Mouse (Mus musculus): ENCODE data around the gene Faim2. TPM values are rescaled to one million over a fixed set of nuclear protein-coding genes. Genes with fewer than 3 reads are reported as not detected.
A peak's percentile ranks its signal among the peaks of the same experiment; 100 is the strongest.

The Faim2 gene
- polyA plus RNA-seq, 1 experiment from 2014 or later: 0.36 TPM

DNA sequence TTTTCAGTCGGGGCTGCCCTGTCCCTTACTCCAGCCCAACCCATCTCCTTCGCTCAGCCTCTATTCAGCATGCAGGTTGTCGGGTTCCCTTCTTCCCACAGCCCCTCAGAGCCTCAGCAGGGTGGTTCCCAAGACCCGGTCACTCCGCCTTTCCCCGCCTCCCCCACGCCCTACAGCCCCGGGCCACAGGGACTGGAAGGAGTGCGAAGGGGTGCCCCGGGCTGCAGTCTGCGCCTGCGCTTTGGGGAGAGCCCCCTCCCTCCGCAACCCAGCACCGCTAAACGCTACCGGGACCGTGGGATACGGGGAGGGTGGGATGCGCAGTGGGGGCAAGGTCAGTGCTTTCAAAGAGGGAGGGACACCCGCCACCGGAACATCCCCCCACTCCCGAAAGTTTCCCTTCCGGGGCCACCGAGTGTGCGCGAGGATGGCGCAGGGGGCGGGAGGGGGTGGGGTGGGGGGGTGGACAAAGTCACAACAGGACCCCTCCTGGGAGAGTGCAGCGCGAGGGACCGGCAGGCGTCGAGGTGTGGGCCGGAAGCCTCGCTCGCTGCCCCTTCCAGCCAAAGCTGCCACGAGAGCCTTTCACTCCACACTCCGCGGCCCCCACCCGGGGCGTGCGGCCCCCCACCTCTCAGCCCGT lies 70.9 kb downstream of the Faim2 start:
- peak; percentile 61 for ATAC-seq (ENCODE audit: insufficient number of reproducible peaks, insufficient read depth, low FRiP score, low TSS enrichment)
- peaks cover 27% of the 10 kb centered on the region for H3K4me1 ChIP-seq

DNA sequence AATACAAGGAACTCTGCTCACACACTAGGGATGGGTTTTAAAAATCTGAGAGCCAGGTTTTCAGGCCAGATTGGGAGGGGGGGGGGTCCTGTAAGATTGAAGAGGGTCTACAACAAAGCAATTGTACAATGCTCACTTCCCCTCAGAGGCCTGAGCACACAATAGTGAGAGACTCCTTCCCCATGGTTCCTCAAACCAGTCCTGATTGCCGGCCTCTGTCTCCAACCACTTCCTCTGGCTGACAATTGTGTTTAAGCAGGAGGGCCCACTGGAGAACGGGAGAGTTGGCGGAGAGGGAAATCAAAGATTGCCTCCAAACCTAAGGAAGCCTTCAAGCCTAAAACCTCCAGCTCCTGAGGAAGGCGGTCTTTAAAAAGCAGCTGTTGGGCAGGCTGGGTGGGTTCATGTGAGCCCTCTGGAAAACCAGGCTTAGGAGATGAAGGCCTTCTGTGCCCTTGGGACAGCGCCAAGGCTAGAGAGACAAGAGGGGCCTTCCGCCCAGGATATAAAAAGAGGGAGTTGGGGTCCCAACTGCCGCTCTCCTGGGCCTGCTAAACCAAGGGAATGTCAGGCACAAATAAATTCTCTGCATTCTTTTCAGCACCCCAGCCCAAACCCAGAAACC lies 71.5 kb downstream of the Faim2 start:
- peak overlapping the region; percentile 65 for H3K4me2 ChIP-seq (replicated peaks)
- H3K4me3 ChIP-seq: peak overlapping the region; percentile 86
- no peak for ATAC-seq (ENCODE audit: insufficient number of reproducible peaks, insufficient read depth, low FRiP score, low TSS enrichment)
- WGBS: 15% methylated on average over 7 of the region's 7 CpGs
- peak overlapping the region; percentile 78 for H3K9ac ChIP-seq
- H3K36me3 ChIP-seq: peaks cover 22% of the 10 kb centered on the region
- no peaks in the 10 kb centered on the region for H3K27me3 ChIP-seq
- H3K9me3 ChIP-seq: no peaks in the 10 kb centered on the region
- peaks cover 27% of the 10 kb centered on the region for H3K4me1 ChIP-seq
- peak overlapping the region; percentile 88 for H3K27ac ChIP-seq

More for the DNA sequence above, 70.9 kb downstream of the Faim2 start:
- Histone ChIP-seq H3K27me3 (no peaks in the 10 kb centered on the region), H3K9ac (peak overlapping the region; percentile 78), H3K27ac (peak overlapping the region; percentile 88), H3K36me3 (peaks cover 16% of the 10 kb centered on the region), H3K9me3 (no peaks in the 10 kb centered on the region), H3K4me2 (replicated peaks) (peak overlapping the region; percentile 65), H3K4me3 (peak overlapping the region; percentile 86)
- WGBS: under 1% methylated on average over 39 of the region's 43 CpGs

- H3K9ac ChIP-seq: no peak overlapping the region
- 72% methylated on average over 3 of the region's 3 CpGs for WGBS
- H3K9me3 ChIP-seq: no peaks in the 10 kb centered on the region
- no peaks in the 10 kb centered on the region for H3K27me3 ChIP-seq
- peaks cover 27% of the 10 kb centered on the region for H3K4me1 ChIP-seq
- 0 out of 2 replicates have a peak overlapping the region, but pooled peaks have one; percentile 86 for H3K4me3 ChIP-seq
- peaks cover 28% of the 10 kb centered on the region for H3K36me3 ChIP-seq
- no peak overlapping the region for H3K27ac ChIP-seq
- peak overlapping the region; percentile 65 for H3K4me2 ChIP-seq (replicated peaks)
- ATAC-seq (ENCODE audit: insufficient number of reproducible peaks, insufficient read depth, low FRiP score, low TSS enrichment): no peak
These were observed 72.5 kb downstream of the Faim2 start for GRCm38 (mm10) chr15:99455415-99455814.

- Histone ChIP-seq H3K27ac (no peak overlapping the region), H3K36me3 (peaks cover 28% of the 10 kb centered on the region), H3K9ac (no peak overlapping the region), H3K27me3 (no peaks in the 10 kb centered on the region), H3K9me3 (no peaks in the 10 kb centered on the region), H3K4me1 (peaks cover 29% of the 10 kb centered on the region), H3K4me3 (no peak overlapping the region), H3K4me2 (replicated peaks) (no peak overlapping the region)
- ATAC-seq (ENCODE audit: insufficient number of reproducible peaks, insufficient read depth, low FRiP score, low TSS enrichment): no peak
- WGBS: 88% methylated on average over 7 of the region's 7 CpGs
These were observed 73.2 kb downstream of the Faim2 start for GRCm38 (mm10) chr15:99454585-99455279.

- H3K4me2 ChIP-seq (replicated peaks): no peak overlapping the region
- peaks cover 32% of the 10 kb centered on the region for H3K4me1 ChIP-seq
- WGBS: 78% methylated on average over 11 of the region's 11 CpGs
- peaks cover 32% of the 10 kb centered on the region for H3K36me3 ChIP-seq
- no peak overlapping the region for H3K9ac ChIP-seq
- no peak overlapping the region for H3K27ac ChIP-seq
- ATAC-seq (ENCODE audit: insufficient number of reproducible peaks, insufficient read depth, low FRiP score, low TSS enrichment): no peak
- H3K9me3 ChIP-seq: no peaks in the 10 kb centered on the region
- H3K4me3 ChIP-seq: no peak overlapping the region
- no peaks in the 10 kb centered on the region for H3K27me3 ChIP-seq
These were observed 74.6 kb downstream of the Faim2 start for GRCm38 (mm10) chr15:99453153-99453900.

DNA sequence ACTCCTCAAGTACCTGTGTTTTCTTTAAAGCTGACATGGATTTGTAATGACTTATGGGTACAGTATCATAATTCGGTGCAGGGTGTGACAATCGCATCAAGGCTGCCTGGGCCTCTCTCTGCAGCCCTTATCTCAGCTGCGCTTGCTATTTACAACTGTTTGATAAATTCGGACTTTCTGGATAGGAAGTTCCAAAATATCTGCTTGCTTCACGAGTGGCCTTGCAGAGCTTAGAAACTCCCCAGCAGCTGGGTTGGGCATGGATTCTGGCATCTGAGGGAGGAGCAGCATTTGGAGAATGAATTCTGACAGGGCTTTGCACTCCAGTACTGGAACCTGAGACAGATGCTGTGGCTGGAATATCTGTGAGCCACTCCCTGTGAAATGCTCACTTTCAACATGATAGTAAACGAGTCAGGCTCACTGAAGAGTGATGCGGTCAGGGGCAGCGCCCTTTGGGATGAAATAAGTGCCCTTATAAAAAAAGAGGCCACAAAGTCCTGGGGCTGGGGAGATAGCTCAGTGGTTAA lies 78.1 kb downstream of the Faim2 start:
- WGBS: 82% methylated on average over 8 of the region's 8 CpGs
- no peaks in the 10 kb centered on the region for H3K27me3 ChIP-seq
- no peak for ATAC-seq (ENCODE audit: insufficient number of reproducible peaks, insufficient read depth, low FRiP score, low TSS enrichment)
- H3K4me3 ChIP-seq: no peak overlapping the region
- no peak overlapping the region for H3K9ac ChIP-seq
- H3K4me2 ChIP-seq (replicated peaks): no peak overlapping the region
- no peaks in the 10 kb centered on the region for H3K9me3 ChIP-seq
- peaks cover 12% of the 10 kb centered on the region; the same call in 1 of the 2 replicates for H3K4me1 ChIP-seq
- peak overlapping the region; percentile 26; the same call in 1 of the 2 replicates for H3K27ac ChIP-seq
- H3K36me3 ChIP-seq: peaks cover 27% of the 10 kb centered on the region

DNA sequence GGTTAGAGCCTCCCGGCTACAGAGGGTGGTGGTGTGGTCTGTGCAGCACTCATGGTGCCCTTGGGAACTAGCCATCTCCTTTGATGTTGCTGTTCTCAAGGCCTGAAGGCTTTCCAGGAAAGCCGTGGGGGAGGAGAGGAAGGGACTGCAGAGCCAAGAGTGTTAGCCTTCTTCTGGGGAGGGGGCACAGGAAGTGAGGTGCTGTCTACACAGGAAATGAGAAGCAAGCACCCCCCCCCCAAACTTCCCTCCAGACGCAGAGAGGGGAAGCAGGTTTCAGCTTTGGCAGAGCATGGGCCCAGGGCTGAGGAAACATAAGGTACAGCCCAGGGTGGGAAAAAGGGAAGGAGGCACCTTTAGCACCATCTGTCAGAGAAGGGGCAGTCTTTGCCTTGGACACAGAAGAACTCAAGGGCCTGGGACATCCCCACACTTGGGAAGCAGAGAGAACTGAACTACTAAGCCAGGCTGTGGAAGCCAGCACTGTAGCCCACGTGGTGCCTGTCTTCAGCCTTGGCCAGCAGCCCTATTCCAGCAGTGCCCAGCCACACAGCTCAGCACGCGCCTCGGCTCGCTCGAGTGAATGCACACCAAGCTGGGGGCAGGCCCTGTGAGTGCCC lies 78.7 kb downstream of the Faim2 start:
- H3K27ac ChIP-seq: peak overlapping the region; percentile 26; the same call in 1 of the 2 replicates
- no peak overlapping the region for H3K4me3 ChIP-seq
- no peaks in the 10 kb centered on the region for H3K27me3 ChIP-seq
- H3K4me2 ChIP-seq (replicated peaks): no peak overlapping the region
- no peak overlapping the region for H3K9ac ChIP-seq
- no peaks in the 10 kb centered on the region for H3K9me3 ChIP-seq
- no peak; the same call in 1 of the 2 replicates for ATAC-seq (ENCODE audit: insufficient number of reproducible peaks, insufficient read depth, low FRiP score, low TSS enrichment)
- peaks cover 29% of the 10 kb centered on the region for H3K36me3 ChIP-seq
- peaks cover 10% of the 10 kb centered on the region; the same call in 1 of the 2 replicates for H3K4me1 ChIP-seq
- 66% methylated on average over 9 of the region's 9 CpGs for WGBS

Other genes starting within 250 kb of the Faim2 start
- 79.5 and 80.0 TPM in 2 replicates for gene Prpf40b, start 233.1 kb downstream of the Faim2 start, polyA plus RNA-seq (2016; fragmentation: Nextera tagmentation; extraction: Ambion mirVana)
- gene Fam186b, start 232.3 kb downstream of the Faim2 start, polyA plus RNA-seq (2016; fragmentation: Nextera tagmentation; extraction: Ambion mirVana): 0.09 and 0.32 TPM in 2 replicates
- 32.6 and 37.0 TPM in 2 replicates for gene Fmnl3, start 157.7 kb downstream of the Faim2 start, polyA plus RNA-seq (2016; fragmentation: Nextera tagmentation; extraction: Ambion mirVana)
- 256 and 268 TPM in 2 replicates for gene Tmbim6, start 135.3 kb downstream of the Faim2 start, polyA plus RNA-seq (2016; fragmentation: Nextera tagmentation; extraction: Ambion mirVana)
- gene Nckap5l, start 70.4 kb downstream of the Faim2 start, polyA plus RNA-seq (2016; fragmentation: Nextera tagmentation; extraction: Ambion mirVana): 11.6 and 12.3 TPM in 2 replicates
- gene Bcdin3d, start 53.4 kb downstream of the Faim2 start, polyA plus RNA-seq (2016; fragmentation: Nextera tagmentation; extraction: Ambion mirVana): 14.6 and 16.3 TPM in 2 replicates
- gene Aqp2, start 50.9 kb upstream of the Faim2 start, polyA plus RNA-seq (2016; fragmentation: Nextera tagmentation; extraction: Ambion mirVana): not detected in 2 replicates
- gene Aqp5, start 62.6 kb upstream of the Faim2 start, polyA plus RNA-seq (2016; fragmentation: Nextera tagmentation; extraction: Ambion mirVana): 0.33 TPM in 1 of 2 replicates, not detected in the other
- 0.08 TPM in 1 of 2 replicates, not detected in the other for gene Aqp6, start 73.2 kb upstream of the Faim2 start, polyA plus RNA-seq (2016; fragmentation: Nextera tagmentation; extraction: Ambion mirVana)
- 136 and 149 TPM in 2 replicates for gene Racgap1, start 123.5 kb upstream of the Faim2 start, polyA plus RNA-seq (2016; fragmentation: Nextera tagmentation; extraction: Ambion mirVana)
- 6.2 and 6.7 TPM in 2 replicates for gene Asic1, start 142.2 kb upstream of the Faim2 start, polyA plus RNA-seq (2016; fragmentation: Nextera tagmentation; extraction: Ambion mirVana)
- 67.4 and 80.2 TPM in 2 replicates for gene Smarcd1, start 174.0 kb upstream of the Faim2 start, polyA plus RNA-seq (2016; fragmentation: Nextera tagmentation; extraction: Ambion mirVana)
- not detected in 2 replicates for gene Gm17349, start 177.3 kb upstream of the Faim2 start, polyA plus RNA-seq (2016; fragmentation: Nextera tagmentation; extraction: Ambion mirVana)
- gene Gpd1, start 189.3 kb upstream of the Faim2 start, polyA plus RNA-seq (2016; fragmentation: Nextera tagmentation; extraction: Ambion mirVana): 0.34 and 0.54 TPM in 2 replicates
- 148 and 161 TPM in 2 replicates for gene Cox14, start 197.5 kb upstream of the Faim2 start, polyA plus RNA-seq (2016; fragmentation: Nextera tagmentation; extraction: Ambion mirVana)
- 70.1 and 74.9 TPM in 2 replicates for gene Cers5, start 244.7 kb upstream of the Faim2 start, polyA plus RNA-seq (2016; fragmentation: Nextera tagmentation; extraction: Ambion mirVana)

Data from embryonic facial prominence, embryonic 12.5 days (tissue).